Mouse (Mus musculus): ENCODE measurements around the gene Trim15. TPM values are rescaled to one million over a fixed set of nuclear protein-coding genes. Genes with fewer than 3 reads are reported as not detected.

Trim15 gene
- total RNA-seq, 1 experiment, result not detected

DNA sequence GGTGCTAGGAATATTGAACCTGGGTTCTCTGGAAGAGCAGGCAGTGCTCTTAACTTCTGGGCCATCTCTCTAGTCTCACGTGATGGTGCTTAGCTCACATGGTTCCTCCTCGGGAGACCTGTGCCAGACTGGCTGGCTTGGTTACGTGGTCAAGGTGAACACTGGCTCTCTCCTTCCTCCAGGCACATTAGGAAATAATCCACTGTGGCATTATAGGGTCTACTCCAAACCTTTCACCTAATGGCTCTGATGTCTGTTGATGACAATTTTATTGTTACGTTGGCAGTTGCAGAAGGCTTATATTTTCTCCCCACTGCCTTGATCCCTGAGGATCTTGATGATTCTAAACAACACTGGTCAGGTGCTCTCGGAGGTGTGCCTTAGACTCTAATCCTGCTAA lies 18.1 kb downstream of the Trim15 start:
- Histone ChIP-seq H3K27ac (ENCODE audit: insufficient read depth, low read depth, low read length, poor library complexity, severe bottlenecking) (no peak overlapping the region), H3K4me3 (ENCODE audit: insufficient read depth in 1 of 2, low read depth in 1 of 2, low read length in 2 of 2, poor library complexity in 1 of 2, severe bottlenecking in 1 of 2) (no peak overlapping the region), H3K9me3 (ENCODE audit: control insufficient read depth, insufficient read depth, low read depth, low read length) (no peaks in the 10 kb centered on the region), H3K4me1 (ENCODE audit: control insufficient read depth in 2 of 2, insufficient read depth in 2 of 2, low read length in 2 of 2, poor library complexity in 1 of 2) (peaks cover 2 to 12% of the 10 kb centered on the region in 2 experiments; a peak in 3 of 4 replicates), H3K9ac (ENCODE audit: insufficient read depth, low read depth, low read length, poor library complexity, severe bottlenecking) (no peak overlapping the region), H3K36me3 (ENCODE audit: control insufficient read depth, insufficient read depth, low read length, poor library complexity, severe bottlenecking) (peaks cover 31% of the 10 kb centered on the region)
- TF ChIP-seq CHD2 (IDR thresholded peaks at IDR 0.05; ENCODE audit: low read depth, low read length) (no peak), ZC3H11A (IDR thresholded peaks at IDR 0.05; ENCODE audit: borderline replicate concordance, low read depth, low read length) (no peak)
- in situ Hi-C loops (cut with MboI; ENCODE audit: low sequenced_read_pairs in 2 of 2, unreplicated experiment in 2 of 2), result no loop called here
- no peak for DNase-seq (ENCODE audit: low read depth, low spot score)

DNA sequence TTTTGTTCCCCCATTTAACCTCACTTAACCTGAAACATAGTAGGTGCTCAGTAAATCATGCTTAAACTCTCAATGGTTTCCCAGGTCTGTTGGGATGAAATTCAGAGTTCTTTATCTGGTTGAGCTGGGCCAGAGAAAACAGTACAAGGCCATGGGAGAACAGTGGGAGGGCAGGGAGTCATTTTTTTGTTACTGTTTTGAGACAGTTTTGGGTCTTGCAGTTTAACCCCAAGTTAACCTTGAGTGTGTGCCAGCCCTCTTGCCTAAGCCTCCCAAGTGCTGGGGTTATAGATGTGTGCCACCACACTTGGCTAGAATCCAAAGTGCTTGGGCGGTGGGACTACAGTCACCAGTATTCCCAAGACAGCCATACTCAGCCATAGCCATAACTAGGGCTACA lies 22.3 kb downstream of the Trim15 start:
- H3K36me3 ChIP-seq (ENCODE audit: control insufficient read depth, insufficient read depth, low read length, poor library complexity, severe bottlenecking), result peaks cover 2% of the 10 kb centered on the region; the same call in 1 of the 2 replicates
- H3K4me3 ChIP-seq (ENCODE audit: insufficient read depth in 1 of 2, low read depth in 1 of 2, low read length in 2 of 2, poor library complexity in 1 of 2, severe bottlenecking in 1 of 2), result no peak overlapping the region
- peak overlapping the region; percentile 68; the same call in 1 of the 2 replicates for H3K27ac ChIP-seq (ENCODE audit: insufficient read depth, low read depth, low read length, poor library complexity, severe bottlenecking)
- DNase-seq (ENCODE audit: low read depth, low spot score), result no peak
- in situ Hi-C loops (cut with MboI; ENCODE audit: low sequenced_read_pairs in 2 of 2, unreplicated experiment in 2 of 2), result no loop called here
- H3K9ac ChIP-seq (ENCODE audit: insufficient read depth, low read depth, low read length, poor library complexity, severe bottlenecking), result no peak overlapping the region
- H3K4me1 ChIP-seq (ENCODE audit: control insufficient read depth in 2 of 2, insufficient read depth in 2 of 2, low read length in 2 of 2, poor library complexity in 1 of 2), result peaks cover 7 to 32% of the 10 kb centered on the region in 2 experiments; a peak in 3 of 4 replicates
- no peaks in the 10 kb centered on the region for H3K9me3 ChIP-seq (ENCODE audit: control insufficient read depth, insufficient read depth, low read depth, low read length)
- TF ChIP-seq HCFC1 (IDR thresholded peaks at IDR 0.05; ENCODE audit: borderline replicate concordance, insufficient read depth, low read length) (no peak), ZC3H11A (IDR thresholded peaks at IDR 0.05; ENCODE audit: borderline replicate concordance, low read depth, low read length) (no peak), ZNF384 (IDR thresholded peaks at IDR 0.05; ENCODE audit: low read depth, low read length) (no peak), MAFK (IDR thresholded peaks at IDR 0.05; ENCODE audit: insufficient read depth, low read depth, low read length) (no peak), CHD2 (IDR thresholded peaks at IDR 0.05; ENCODE audit: low read depth, low read length) (no peak)

DNA sequence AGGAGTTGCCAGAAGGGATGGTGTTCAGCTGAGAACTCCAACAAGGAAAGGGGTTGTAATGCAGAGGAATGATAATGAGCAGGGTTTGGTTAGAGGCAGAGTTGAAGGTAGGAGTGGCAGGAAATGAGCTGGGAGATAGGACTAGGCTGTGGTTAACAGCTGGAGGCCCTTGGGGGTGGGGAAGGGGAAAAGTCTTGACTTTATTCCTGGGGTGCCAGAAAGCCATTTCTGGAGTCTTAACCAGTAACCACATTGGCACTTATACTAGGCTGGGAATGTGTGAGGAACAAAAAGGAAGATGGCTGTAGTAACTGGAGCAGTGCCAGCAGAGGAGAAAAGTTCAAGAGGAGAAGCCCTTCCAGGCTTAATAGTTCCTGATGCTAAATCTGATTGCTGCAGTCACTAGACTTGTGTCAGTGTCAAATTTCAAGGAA lies 22.7 kb downstream of the Trim15 start:
- H3K9ac ChIP-seq (ENCODE audit: insufficient read depth, low read depth, low read length, poor library complexity, severe bottlenecking), result no peak overlapping the region
- no peaks in the 10 kb centered on the region for H3K9me3 ChIP-seq (ENCODE audit: control insufficient read depth, insufficient read depth, low read depth, low read length)
- H3K36me3 ChIP-seq (ENCODE audit: control insufficient read depth, insufficient read depth, low read length, poor library complexity, severe bottlenecking), result peaks cover 2% of the 10 kb centered on the region; the same call in 1 of the 2 replicates
- H3K4me1 ChIP-seq (ENCODE audit: control insufficient read depth in 2 of 2, insufficient read depth in 2 of 2, low read length in 2 of 2, poor library complexity in 1 of 2), result peaks cover 7 to 32% of the 10 kb centered on the region in 2 experiments; a peak in 3 of 4 replicates
- no peak overlapping the region for H3K4me3 ChIP-seq (ENCODE audit: insufficient read depth in 1 of 2, low read depth in 1 of 2, low read length in 2 of 2, poor library complexity in 1 of 2, severe bottlenecking in 1 of 2)
- TF ChIP-seq HCFC1 (IDR thresholded peaks at IDR 0.05; ENCODE audit: borderline replicate concordance, insufficient read depth, low read length), result no peak
- no peak for TF ChIP-seq ZNF384 (IDR thresholded peaks at IDR 0.05; ENCODE audit: low read depth, low read length)
- TF ChIP-seq CHD2 (IDR thresholded peaks at IDR 0.05; ENCODE audit: low read depth, low read length), result 0 out of 2 replicates have a peak, but pooled peaks have one; percentile 30
- no peak for DNase-seq (ENCODE audit: low read depth, low spot score)
- in situ Hi-C loops (cut with MboI; ENCODE audit: low sequenced_read_pairs in 2 of 2, unreplicated experiment in 2 of 2), result no loop called here
- H3K27ac ChIP-seq (ENCODE audit: insufficient read depth, low read depth, low read length, poor library complexity, severe bottlenecking), result peak overlapping the region; percentile 61; the same call in 1 of the 2 replicates

GRCm38 (mm10) chr17:36843696-36844095 lies 23.3 kb downstream of the Trim15 start:
- DNase-seq (ENCODE audit: low read depth, low spot score), result no peak
- Histone ChIP-seq H3K9ac (ENCODE audit: insufficient read depth, low read depth, low read length, poor library complexity, severe bottlenecking) (no peak overlapping the region), H3K9me3 (ENCODE audit: control insufficient read depth, insufficient read depth, low read depth, low read length) (no peaks in the 10 kb centered on the region), H3K36me3 (ENCODE audit: control insufficient read depth, insufficient read depth, low read length, poor library complexity, severe bottlenecking) (peaks cover 2% of the 10 kb centered on the region; the same call in 1 of the 2 replicates), H3K4me3 (ENCODE audit: insufficient read depth in 1 of 2, low read depth in 1 of 2, low read length in 2 of 2, poor library complexity in 1 of 2, severe bottlenecking in 1 of 2) (no peak overlapping the region; a peak in 1 of 4 replicates), H3K4me1 (ENCODE audit: control insufficient read depth in 2 of 2, insufficient read depth in 2 of 2, low read length in 2 of 2, poor library complexity in 1 of 2) (peaks cover 7 to 36% of the 10 kb centered on the region in 2 experiments; a peak in 3 of 4 replicates), H3K27ac (ENCODE audit: insufficient read depth, low read depth, low read length, poor library complexity, severe bottlenecking) (peak overlapping the region; percentile 35; the same call in 1 of the 2 replicates)
- TF ChIP-seq CHD2 (IDR thresholded peaks at IDR 0.05; ENCODE audit: low read depth, low read length) (no peak), MAFK (IDR thresholded peaks at IDR 0.05; ENCODE audit: insufficient read depth, low read depth, low read length) (no peak), ZC3H11A (IDR thresholded peaks at IDR 0.05; ENCODE audit: borderline replicate concordance, low read depth, low read length) (no peak), ZNF384 (IDR thresholded peaks at IDR 0.05; ENCODE audit: low read depth, low read length) (no peak)
- in situ Hi-C loops (cut with MboI; ENCODE audit: low sequenced_read_pairs in 2 of 2, unreplicated experiment in 2 of 2), result no loop called here

- peaks cover 14 to 38% of the 10 kb centered on the region in 2 experiments for H3K4me1 ChIP-seq (ENCODE audit: control insufficient read depth in 2 of 2, insufficient read depth in 2 of 2, low read length in 2 of 2, poor library complexity in 1 of 2)
- no peak for TF ChIP-seq CHD2 (IDR thresholded peaks at IDR 0.05; ENCODE audit: low read depth, low read length)
- TF ChIP-seq ZC3H11A (IDR thresholded peaks at IDR 0.05; ENCODE audit: borderline replicate concordance, low read depth, low read length), result no peak
- no peak for TF ChIP-seq MAFK (IDR thresholded peaks at IDR 0.05; ENCODE audit: insufficient read depth, low read depth, low read length)
- TF ChIP-seq HCFC1 (IDR thresholded peaks at IDR 0.05; ENCODE audit: borderline replicate concordance, insufficient read depth, low read length), result no peak
- no peak for TF ChIP-seq ZNF384 (IDR thresholded peaks at IDR 0.05; ENCODE audit: low read depth, low read length)
- no peak overlapping the region for H3K4me3 ChIP-seq (ENCODE audit: insufficient read depth in 1 of 2, low read depth in 1 of 2, low read length in 2 of 2, poor library complexity in 1 of 2, severe bottlenecking in 1 of 2)
- DNase-seq (ENCODE audit: low read depth, low spot score), result no peak
- no peak overlapping the region for H3K27ac ChIP-seq (ENCODE audit: insufficient read depth, low read depth, low read length, poor library complexity, severe bottlenecking)
- no peaks in the 10 kb centered on the region; the same call in 1 of the 2 replicates for H3K36me3 ChIP-seq (ENCODE audit: control insufficient read depth, insufficient read depth, low read length, poor library complexity, severe bottlenecking)
- in situ Hi-C loops (cut with MboI; ENCODE audit: low sequenced_read_pairs in 2 of 2, unreplicated experiment in 2 of 2), result no loop called here
- H3K9me3 ChIP-seq (ENCODE audit: control insufficient read depth, insufficient read depth, low read depth, low read length), result no peaks in the 10 kb centered on the region
- H3K9ac ChIP-seq (ENCODE audit: insufficient read depth, low read depth, low read length, poor library complexity, severe bottlenecking), result no peak overlapping the region; the same call in 1 of the 2 replicates
These were observed 26.0 kb downstream of the Trim15 start for GRCm38 (mm10) chr17:36840961-36841445.
